8 mouse cellular contexts compared by ENCODE assay signal in genomic region chr12:70226655-70227054, GRCm38 (mm10). TPM values are rescaled to one million over a fixed set of nuclear protein-coding genes. Genes with fewer than 3 reads are reported as not detected.
DNase-seq lines count a peak whose midpoint lies in the region; ATAC-seq lines count a peak whose summit lies in the region.

No protein-coding gene starts in this region.

- H3K27ac ChIP-seq in kidney, embryonic 14.5 days (ENCODE audit: low read depth, low read length), result 0 out of 2 replicates have a peak overlapping the region, but pooled peaks have one; percentile 24
- H3K27ac ChIP-seq in embryonic facial prominence, embryonic 11.5 days (replicated peaks; ENCODE audit: low read depth, low read length), result no peak overlapping the region
- no peak overlapping the region for H3K27ac ChIP-seq in hindbrain, embryonic 16.5 days (ENCODE audit: low read depth, low read length)
- H3K27ac ChIP-seq in midbrain, embryonic 12.5 days (replicated peaks), result no peak overlapping the region

- WGBS in kidney, embryonic 14.5 days, result 22% methylated on average over 5 of the region's 5 CpGs
- WGBS in embryonic facial prominence, embryonic 11.5 days, result 27% methylated on average over 5 of the region's 5 CpGs
- WGBS in hindbrain, embryonic 16.5 days, result 35% methylated on average over 5 of the region's 5 CpGs
- WGBS in midbrain, embryonic 12.5 days, result 29% methylated on average over 5 of the region's 5 CpGs

- peaks cover 13% of the 10 kb centered on the region for H3K4me1 ChIP-seq in kidney, embryonic 14.5 days (ENCODE audit: control insufficient read depth, insufficient read depth, low read length)
- H3K4me1 ChIP-seq in embryonic facial prominence, embryonic 11.5 days (ENCODE audit: control insufficient read depth, insufficient read depth, low read length), result no peaks in the 10 kb centered on the region
- H3K4me1 ChIP-seq in hindbrain, embryonic 16.5 days (ENCODE audit: control insufficient read depth, insufficient read depth, low read depth, low read length), result peaks cover 12% of the 10 kb centered on the region
- peaks cover 18% of the 10 kb centered on the region for H3K4me1 ChIP-seq in midbrain, embryonic 12.5 days

- peak overlapping the region; percentile 60 for H3K9ac ChIP-seq in kidney, embryonic 14.5 days (ENCODE audit: low read depth, low read length)
- peak overlapping the region; percentile 59 for H3K9ac ChIP-seq in embryonic facial prominence, embryonic 11.5 days (replicated peaks; ENCODE audit: low read length)
- H3K9ac ChIP-seq in hindbrain, embryonic 16.5 days (ENCODE audit: low read depth, low read length), result peak overlapping the region; percentile 73
- peak overlapping the region; percentile 60; the same call in 1 of the 2 replicates for H3K9ac ChIP-seq in midbrain, embryonic 12.5 days (replicated peaks)

- H3K4me2 ChIP-seq in kidney, embryonic 14.5 days (replicated peaks; ENCODE audit: low read depth, low read length), result peak overlapping the region; percentile 94
- peak overlapping the region; percentile 87 for H3K4me2 ChIP-seq in embryonic facial prominence, embryonic 11.5 days (ENCODE audit: low read depth, low read length)
- peak overlapping the region; percentile 69 for H3K4me2 ChIP-seq in hindbrain, embryonic 16.5 days (ENCODE audit: low read length)
- H3K4me2 ChIP-seq in midbrain, embryonic 12.5 days (replicated peaks), result peak overlapping the region; percentile 86

- DNase-seq in kidney, adult 11 months, result no peak
- DNase-seq in embryonic facial prominence, embryonic 11.5 days (ENCODE audit: low spot score), result no peak
- no peak for DNase-seq in frontal cortex, postnatal 10 days (ENCODE audit: low spot score in 2 of 2)
- DNase-seq in ovary, postnatal 14 days (ENCODE audit: low spot score), result no peak

- no peak; the same call in 1 of the 2 replicates for ATAC-seq in kidney, embryonic 14.5 days (ENCODE audit: low FRiP score, low TSS enrichment)
- ATAC-seq in embryonic facial prominence, embryonic 11.5 days (replicated peaks; ENCODE audit: insufficient number of reproducible peaks, low FRiP score, low TSS enrichment, low read depth), result no peak
- ATAC-seq in hindbrain, embryonic 16.5 days, result no peak
- no peak for ATAC-seq in midbrain, embryonic 12.5 days (ENCODE audit: low FRiP score, low read depth)
- no peak for ATAC-seq in inflammation-experienced regulatory T-cells, adult 6 months

- H3K9me3 ChIP-seq in kidney, embryonic 14.5 days (ENCODE audit: control insufficient read depth, low read length), result no peaks in the 10 kb centered on the region
- no peaks in the 10 kb centered on the region for H3K9me3 ChIP-seq in embryonic facial prominence, embryonic 11.5 days (replicated peaks; ENCODE audit: control insufficient read depth, low read length)
- H3K9me3 ChIP-seq in hindbrain, embryonic 16.5 days (ENCODE audit: control insufficient read depth, low read length), result no peaks in the 10 kb centered on the region
- H3K9me3 ChIP-seq in midbrain, embryonic 12.5 days, result no peaks in the 10 kb centered on the region

- H3K4me3 ChIP-seq in kidney, embryonic 14.5 days (ENCODE audit: low read length), result peak overlapping the region; percentile 57
- H3K4me3 ChIP-seq in embryonic facial prominence, embryonic 11.5 days (ENCODE audit: low read depth, low read length), result peak overlapping the region; percentile 44
- peak overlapping the region; percentile 50 for H3K4me3 ChIP-seq in hindbrain, embryonic 16.5 days (ENCODE audit: low read length)
- peak overlapping the region; percentile 48 for H3K4me3 ChIP-seq in midbrain, embryonic 12.5 days

- H3K27me3 ChIP-seq in kidney, embryonic 14.5 days (ENCODE audit: control insufficient read depth, insufficient read depth, low read length), result no peaks in the 10 kb centered on the region
- H3K27me3 ChIP-seq in embryonic facial prominence, embryonic 11.5 days (ENCODE audit: control insufficient read depth, insufficient read depth, low read length), result no peaks in the 10 kb centered on the region
- peaks cover 6% of the 10 kb centered on the region; the same call in 1 of the 2 replicates for H3K27me3 ChIP-seq in hindbrain, embryonic 16.5 days (replicated peaks; ENCODE audit: control insufficient read depth, insufficient read depth, low read length)
- H3K27me3 ChIP-seq in midbrain, embryonic 12.5 days, result peaks cover 43% of the 10 kb centered on the region

- no peaks in the 10 kb centered on the region for H3K36me3 ChIP-seq in kidney, embryonic 14.5 days (ENCODE audit: control insufficient read depth, insufficient read depth, low read length)
- no peaks in the 10 kb centered on the region for H3K36me3 ChIP-seq in embryonic facial prominence, embryonic 11.5 days (replicated peaks; ENCODE audit: control insufficient read depth, insufficient read depth, low read depth, low read length)
- H3K36me3 ChIP-seq in hindbrain, embryonic 16.5 days (ENCODE audit: control insufficient read depth, insufficient read depth, low read length), result no peaks in the 10 kb centered on the region
- no peaks in the 10 kb centered on the region for H3K36me3 ChIP-seq in midbrain, embryonic 12.5 days

RNA-seq across cellular contexts. Expression of gene Pygl, which starts 4.6 kb away (rescaled TPM):
- polyA plus RNA-seq in kidney, embryonic 14.5 days (2014; fragmentation: Nextera tagmentation; extraction: Ambion mirVana), result 17.8 and 27.5 TPM in 2 replicates
- 10.7 and 11.2 TPM in 2 replicates for polyA plus RNA-seq in embryonic facial prominence, embryonic 11.5 days (2014; fragmentation: Nextera tagmentation; extraction: Ambion mirVana)
- 9.6 and 9.9 TPM in 2 replicates for polyA plus RNA-seq in hindbrain, embryonic 16.5 days (2015; fragmentation: Nextera tagmentation; extraction: Ambion mirVana)
- polyA plus RNA-seq in midbrain, embryonic 12.5 days (2016; fragmentation: Nextera tagmentation; extraction: Ambion mirVana), result 6.0 and 6.7 TPM in 2 replicates
- polyA plus RNA-seq in inflammation-experienced regulatory T-cells, adult 6 months (2017; shearing (Covaris generic)), result 1 to 10 TPM in 1 of 3 experiments, under 1 TPM in 2; 0.16 to 1.1 (median 0.77) TPM
